Mouse (Mus musculus) neural tube, postnatal 0 days (tissue): ENCODE data around the gene Oxt. TPM values are rescaled to one million over a fixed set of nuclear protein-coding genes. Genes with fewer than 3 reads are reported as not detected.

Source experiments
- microRNA-seq: library from miRNA; unstranded; fragments of <30 nt; microRNA quantifications from one replicate; pipeline ENCODE4, GENCODE M21; 2016
- polyA plus RNA-seq: library from polyadenylated mRNA; unstranded; fragments of >200 nt; fragmentation: Nextera tagmentation; extraction: Ambion mirVana; gene quantifications from 2 replicates; pipeline ENCODE4 v1.2.1, GENCODE M21; 2015

Gene Oxt
- polyA plus RNA-seq: 0.32 and 0.80 TPM in 2 replicates

GRCm38 (mm10) chr2:130575873-130576272 lies at the start of gene Oxt:
Gene Oxt (plus strand): TSS chr2:130576173.

GRCm38 (mm10) chr2:130563212-130564055 lies 12.5 kb upstream of the Oxt start, which contains the start of gene Mrps26:
Gene Mrps26 (plus strand): TSS chr2:130563742.

GRCm38 (mm10) chr2:130582552-130582951 lies 6.6 kb downstream of the Oxt start, which contains the start of gene Avp:
Gene Avp (minus strand): TSS chr2:130582554.

Small RNA genes lying within 50 kb of the gene (microRNA-seq; reads per million reads assigned to microRNA genes)
- not detected for gene Gm23876

Other genes starting within 250 kb of the Oxt start
- 26.8 and 30.0 TPM in 2 replicates for gene Cpxm1, start 178.6 kb upstream of the Oxt start, polyA plus RNA-seq
- 0.11 and 0.14 TPM in 2 replicates for gene Gm28372, start 170.9 kb upstream of the Oxt start, polyA plus RNA-seq
- gene 1700020A23Rik, start 170.9 kb upstream of the Oxt start, polyA plus RNA-seq: not detected in 2 replicates
- not detected in 2 replicates for gene Tmem239, start 169.7 kb upstream of the Oxt start, polyA plus RNA-seq
- 71.9 and 85.9 TPM in 2 replicates for gene Vps16, start 151.8 kb upstream of the Oxt start, polyA plus RNA-seq
- 12.0 and 13.1 TPM in 2 replicates for gene Pced1a, start 151.5 kb upstream of the Oxt start, polyA plus RNA-seq
- gene Ptpra, start 125.9 kb upstream of the Oxt start, polyA plus RNA-seq: 144 and 145 TPM in 2 replicates
- 123 and 125 TPM in 2 replicates for gene Mrps26, start 12.4 kb upstream of the Oxt start, polyA plus RNA-seq
- 0.28 TPM in 1 of 2 replicates, not detected in the other for gene Avp, start 6.4 kb downstream of the Oxt start, polyA plus RNA-seq
- gene Fastkd5, start 53.9 kb downstream of the Oxt start, polyA plus RNA-seq: 7.4 TPM in 2 replicates
- 5.2 and 7.0 TPM in 2 replicates for gene Ubox5, start 53.9 kb downstream of the Oxt start, polyA plus RNA-seq
- gene Lzts3, start 66.6 kb downstream of the Oxt start, polyA plus RNA-seq: 16.8 and 22.0 TPM in 2 replicates
- gene Ddrgk1, start 88.5 kb downstream of the Oxt start, polyA plus RNA-seq: 83.6 and 96.8 TPM in 2 replicates
- 111 TPM in 2 replicates for gene Itpa, start 91.4 kb downstream of the Oxt start, polyA plus RNA-seq
- 0.55 and 0.61 TPM in 2 replicates for gene Slc4a11, start 121.3 kb downstream of the Oxt start, polyA plus RNA-seq